Mouse (Mus musculus) kidney, embryonic 15.5 days (tissue): ENCODE measurements at regions not wholly inside any gene's neighbourhood (a gene's known extent, or its start where the extent isn't known, plus 50 kb on each side); places are given as distances from the start of the nearest gene placed in this dataset.

ENCODE experiments used
- ATAC-seq: fragments of 200-750 bp; cut with Nextera tagmentation; replicated peaks from 2 replicates; pipeline ENCODE4 v1.8.0; 2017; ENCODE audit warnings: moderate TSS enrichment; ENCODE audit not compliant: low FRiP score
- H3K27ac ChIP-seq: fragments of 300-500 bp; sonication (generic); 2 replicates; pipeline ENCODE4 v1.5.1; 2015; ENCODE audit warnings: mild to moderate bottlenecking, inconsistent platforms
- H3K27me3 ChIP-seq: fragments of 300-500 bp; sonication (generic); 2 replicates; pipeline ENCODE4 v1.6.1; 2015; ENCODE audit warnings: inconsistent platforms
- H3K36me3 ChIP-seq: fragments of 300-500 bp; sonication (generic); 2 replicates; pipeline ENCODE4 v1.6.1; 2015; ENCODE audit warnings: inconsistent platforms
- H3K4me1 ChIP-seq: fragments of 300-500 bp; sonication (generic); 2 replicates; pipeline ENCODE4 v1.6.1; 2015; ENCODE audit warnings: inconsistent platforms
- H3K4me2 ChIP-seq: fragments of 300-500 bp; sonication (generic); 2 replicates; pipeline ENCODE4 v1.6.1; 2015; ENCODE audit warnings: moderate library complexity, mild to moderate bottlenecking, inconsistent platforms
- H3K4me3 ChIP-seq: fragments of 300-500 bp; sonication (generic); replicated peaks from 2 replicates; pipeline ENCODE4 v1.5.1; 2015; ENCODE audit warnings: mild to moderate bottlenecking, inconsistent platforms
- H3K9ac ChIP-seq: fragments of 300-500 bp; sonication (generic); 2 replicates; pipeline ENCODE4 v1.6.1; 2015; ENCODE audit warnings: mild to moderate bottlenecking, inconsistent platforms
- H3K9me3 ChIP-seq: fragments of 300-500 bp; sonication (generic); replicated peaks from 2 replicates; pipeline ENCODE4 v1.6.1; 2016; ENCODE audit warnings: inconsistent platforms
- WGBS: fragments of 180-500 bp; shearing (Covaris S2); methylation state at CpG from one replicate; pipeline ENCODE4 v1.1.7; 2015; ENCODE audit warnings: mixed read lengths; 5-methylcytosine and 5-hydroxymethylcytosine counted together

GRCm38 (mm10) chr6:101062186-101062585 is 228.8 kb downstream of the Ppp4r2 start:
- no peaks in the 10 kb centered on the region for H3K27me3 ChIP-seq
- no peak overlapping the region for H3K4me2 ChIP-seq
- H3K4me1 ChIP-seq, result 0 out of 2 replicates have a peak, but pooled peaks cover 4% of the 10 kb centered on the region
- H3K4me3 ChIP-seq, result no peak overlapping the region
- H3K27ac ChIP-seq, result no peak overlapping the region
- H3K9ac ChIP-seq, result no peak overlapping the region
- no peak for ATAC-seq
- H3K36me3 ChIP-seq, result no peaks in the 10 kb centered on the region
- WGBS, result 89% methylated on average over 14 of the region's 14 CpGs
- H3K9me3 ChIP-seq, result no peaks in the 10 kb centered on the region

- H3K9me3 ChIP-seq, result no peaks in the 10 kb centered on the region
- H3K9ac ChIP-seq, result no peak overlapping the region
- H3K4me2 ChIP-seq, result no peak overlapping the region
- no peak overlapping the region for H3K27ac ChIP-seq
- H3K36me3 ChIP-seq, result no peaks in the 10 kb centered on the region
- 70% methylated on average over 8 of the region's 8 CpGs for WGBS
- H3K4me1 ChIP-seq, result peaks cover 8% of the 10 kb centered on the region; the same call in 1 of the 2 replicates
- no peak for ATAC-seq
- no peak overlapping the region for H3K4me3 ChIP-seq
- H3K27me3 ChIP-seq, result no peaks in the 10 kb centered on the region
Observed at GRCm38 (mm10) chr6:101075753-101076516, 242.5 kb downstream of the Ppp4r2 start.

- no peaks in the 10 kb centered on the region for H3K27me3 ChIP-seq
- peaks cover 8% of the 10 kb centered on the region; the same call in 1 of the 2 replicates for H3K4me1 ChIP-seq
- H3K4me3 ChIP-seq, result no peak overlapping the region
- no peak overlapping the region for H3K4me2 ChIP-seq
- H3K27ac ChIP-seq, result no peak overlapping the region
- no peak for ATAC-seq
- 32% methylated on average over 5 of the region's 5 CpGs for WGBS
- H3K36me3 ChIP-seq, result no peaks in the 10 kb centered on the region
- H3K9me3 ChIP-seq, result no peaks in the 10 kb centered on the region
- H3K9ac ChIP-seq, result no peak overlapping the region
Observed at GRCm38 (mm10) chr6:101078294-101078693, 244.9 kb downstream of the Ppp4r2 start.

- no peak overlapping the region for H3K4me2 ChIP-seq
- no peak overlapping the region for H3K27ac ChIP-seq
- 40% methylated on average over 7 of the region's 7 CpGs for WGBS
- peak; percentile 81 for ATAC-seq
- no peaks in the 10 kb centered on the region for H3K9me3 ChIP-seq
- no peak overlapping the region for H3K9ac ChIP-seq
- H3K27me3 ChIP-seq, result no peaks in the 10 kb centered on the region
- H3K4me3 ChIP-seq, result no peak overlapping the region
- H3K36me3 ChIP-seq, result no peaks in the 10 kb centered on the region
- H3K4me1 ChIP-seq, result peaks cover 2% of the 10 kb centered on the region; the same call in 1 of the 2 replicates
Observed at GRCm38 (mm10) chr6:101083676-101084075, 250.3 kb downstream of the Ppp4r2 start.

GRCm38 (mm10) chr6:101092179-101092578 is 258.8 kb downstream of the Ppp4r2 start:
- Histone ChIP-seq H3K9me3 (no peaks in the 10 kb centered on the region), H3K27ac (no peak overlapping the region), H3K4me3 (no peak overlapping the region), H3K27me3 (no peaks in the 10 kb centered on the region), H3K36me3 (no peaks in the 10 kb centered on the region), H3K4me2 (0 out of 2 replicates have a peak overlapping the region, but pooled peaks have one; percentile 2), H3K9ac (no peak overlapping the region), H3K4me1 (peaks cover 13% of the 10 kb centered on the region)
- WGBS, result 7% methylated on average over 10 of the region's 10 CpGs
- ATAC-seq, result peak; percentile 79; the same call in 1 of the 2 replicates
